Mouse (Mus musculus): ENCODE data around the gene Gm28053.

DNA sequence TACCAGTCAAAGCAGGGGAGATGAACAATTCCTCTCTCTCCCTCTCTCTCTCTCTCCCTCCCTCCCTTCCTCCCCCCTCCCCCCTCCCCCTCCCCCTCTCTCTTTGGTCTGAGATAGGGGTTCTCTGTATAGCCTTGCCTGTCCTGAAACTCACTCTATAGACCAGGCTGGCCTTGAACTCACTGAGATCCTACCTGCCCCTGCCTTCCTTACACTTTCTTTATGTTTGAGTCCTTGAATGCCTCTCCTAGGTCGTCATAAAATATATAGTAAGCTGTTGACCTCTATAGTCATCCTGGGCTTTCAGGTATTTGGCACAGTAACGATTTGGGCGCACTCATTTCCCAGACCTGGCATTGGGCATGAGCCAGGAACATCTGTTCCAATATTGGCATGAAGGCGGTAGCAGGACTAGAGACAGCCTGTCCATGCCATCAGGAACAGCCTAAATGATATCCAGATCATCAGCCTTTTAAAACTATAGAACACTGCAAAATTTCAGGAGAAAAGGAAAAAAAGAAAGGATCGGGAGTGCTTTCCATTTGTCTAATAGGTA lies 41.5 kb upstream of the Gm28053 start:
- TF ChIP-seq GATA1 (IDR thresholded peaks at IDR 0.05; ENCODE audit: borderline replicate concordance, low read length) (no peak), FLI1 (IDR thresholded peaks at IDR 0.05; ENCODE audit: low read length) (no peak)
